16 mouse cellular contexts compared by ENCODE assay signal in the genomic region with DNA sequence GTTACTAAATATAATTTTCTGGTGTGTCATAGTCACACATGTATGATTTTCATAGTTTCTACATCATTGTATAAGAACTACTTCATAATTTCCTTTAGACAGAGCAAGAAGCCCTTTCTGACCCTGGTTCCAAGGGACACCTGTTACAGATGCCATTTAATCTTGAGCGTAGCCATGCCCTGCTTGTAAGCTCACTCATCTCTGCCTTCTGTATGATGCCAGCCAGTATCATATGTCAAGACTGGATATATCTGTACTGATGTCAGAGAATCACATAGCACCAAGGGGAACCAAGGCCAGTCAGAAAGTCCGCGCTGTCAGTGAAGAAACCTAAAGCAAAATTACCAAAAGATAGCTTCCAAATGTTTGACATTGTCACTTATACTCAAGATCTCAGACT.
"Had no signal": no experiment of that assay in that cellular context is flagged by ENCODE, and none has a peak within 500 bp of the region (broad histone marks: within the 10 kb centered on the region; RNA-seq: fewer than 3 reads in every experiment).

No protein-coding gene starts in this region.

- H3K27ac ChIP-seq: neural tube, embryonic 12.5 days; neural tube, embryonic 13.5 days; neural tube, embryonic 15.5 days; stomach, embryonic 15.5 days; stomach, postnatal 0 days had no signal

- H3K4me3 ChIP-seq: neural tube, embryonic 12.5 days; neural tube, embryonic 13.5 days; neural tube, embryonic 15.5 days; stomach, embryonic 15.5 days had no signal

- DNase-seq: right cerebral cortex, adult 18-20 months; right cerebral cortex, postnatal 14 days; right cerebral cortex, postnatal 25 days; right cerebral cortex, postnatal 4 days; spleen, adult 18-20 months; thymus, adult 18-20 months; thymus, adult 2 months; thymus, postnatal 14 days; thymus, postnatal 25 days; thymus, postnatal 36 days; thymus, postnatal 4 days had no signal
